Mouse (Mus musculus): Measurements from ENCODE around the gene Ncstn. TPM values are rescaled to one million over a fixed set of nuclear protein-coding genes. Genes with fewer than 3 reads are reported as not detected.

Ncstn gene
- polyA plus RNA-seq (2014; fragmentation: Illumina TruSeq; extraction: RNeasy Lipid Tissue Mini Kit (QIAGEN cat#74804); ENCODE audit: low read depth, low replicate concordance): 28.8 TPM

DNA sequence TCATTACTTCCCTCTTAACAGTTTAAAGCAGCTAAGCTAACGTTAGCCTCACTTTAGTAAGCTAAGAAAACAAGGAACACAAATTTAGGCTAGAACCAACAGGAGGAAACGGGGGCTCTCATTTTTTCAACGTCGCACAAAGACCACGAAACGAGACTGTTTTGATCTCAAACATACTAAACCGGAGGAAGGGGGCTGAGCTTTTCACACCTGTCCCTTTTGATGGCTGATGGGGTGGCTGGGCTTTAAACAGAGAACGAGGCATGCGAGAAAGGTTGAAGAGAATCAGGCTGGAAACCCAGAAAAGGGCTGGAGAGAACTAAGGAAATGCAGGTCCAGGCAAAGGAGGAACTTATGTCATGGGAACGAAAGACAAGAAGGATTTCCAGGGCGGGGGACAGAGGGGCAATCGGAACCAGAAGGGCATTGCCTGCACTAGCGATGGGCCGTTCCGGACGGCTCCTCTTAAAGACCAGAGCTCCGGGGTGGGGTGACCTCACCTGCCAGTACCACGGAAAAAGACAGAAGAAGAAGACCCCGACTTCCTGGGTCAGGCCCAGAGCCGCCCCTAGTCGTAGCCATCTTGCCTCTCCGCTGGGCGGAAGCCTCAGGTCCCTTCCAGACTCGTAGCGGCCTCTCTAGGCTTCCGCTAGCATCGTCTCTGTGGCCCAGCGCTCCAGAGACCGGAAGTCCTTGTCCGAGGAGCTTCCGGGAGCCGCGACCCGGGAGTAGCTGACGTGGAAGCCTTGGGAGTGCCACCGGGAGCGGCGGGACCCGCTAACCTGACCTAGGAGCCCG, at the start of gene Ncstn, which contains the start of gene Copa:
Gene Ncstn (minus strand): TSS at position 695 of the 798 bp plus-strand sequence.
Gene Copa (plus strand): TSS at position 429 of the 798 bp plus-strand sequence.

GRCm38 (mm10) chr1:172126376-172127347, 44.1 kb upstream of the Ncstn start, which contains the start of gene Pex19:
Pex19 (plus strand) TSS chr1:172126755.

DNA sequence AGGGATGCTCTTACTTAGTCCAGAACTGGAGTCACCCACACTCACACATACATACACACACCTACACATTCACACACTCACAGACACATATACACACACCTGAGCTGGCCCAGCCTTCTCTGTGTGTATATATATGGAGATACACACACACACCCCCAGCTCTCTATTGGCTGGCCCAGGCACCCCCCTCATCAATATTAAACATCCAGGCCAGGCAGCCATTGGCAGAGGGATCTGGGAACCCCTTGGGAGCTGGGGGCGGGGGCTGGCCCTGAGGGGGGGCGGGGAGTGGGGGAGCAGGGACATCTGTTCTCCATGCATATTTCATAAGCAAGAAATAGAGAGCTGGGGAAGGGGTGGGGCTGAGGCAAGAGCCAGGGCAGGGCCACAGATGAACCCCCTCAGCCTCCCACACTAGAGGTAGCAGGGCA, 25.1 kb downstream of the Ncstn start, which contains the start of gene Nhlh1:
Gene Nhlh1 (minus strand): TSS at position 83 of the 431 bp plus-strand sequence.

GRCm38 (mm10) chr1:172028394-172029275, 54.0 kb downstream of the Ncstn start, which contains the start of gene Vangl2:
Vangl2 (minus strand) TSS chr1:172028444.

Other genes with a start within 250 kb of the Ncstn start
- gene Cd84, start 243.1 kb downstream of the Ncstn start, polyA plus RNA-seq (2014; fragmentation: Illumina TruSeq; extraction: RNeasy Lipid Tissue Mini Kit (QIAGEN cat#74804); ENCODE audit: low read depth, low replicate concordance): 16.9 TPM
- 0.82 TPM for gene Gm10521, start 187.1 kb downstream of the Ncstn start, polyA plus RNA-seq (2014; fragmentation: Illumina TruSeq; extraction: RNeasy Lipid Tissue Mini Kit (QIAGEN cat#74804); ENCODE audit: low read depth, low replicate concordance)
- gene Slamf6, start 165.3 kb downstream of the Ncstn start, polyA plus RNA-seq (2014; fragmentation: Illumina TruSeq; extraction: RNeasy Lipid Tissue Mini Kit (QIAGEN cat#74804); ENCODE audit: low read depth, low replicate concordance): 0.41 TPM
- 2.2 TPM for gene Vangl2, start 54.4 kb downstream of the Ncstn start, polyA plus RNA-seq (2014; fragmentation: Illumina TruSeq; extraction: RNeasy Lipid Tissue Mini Kit (QIAGEN cat#74804); ENCODE audit: low read depth, low replicate concordance)
- not detected for gene Nhlh1, start 25.2 kb downstream of the Ncstn start, polyA plus RNA-seq (2014; fragmentation: Illumina TruSeq; extraction: RNeasy Lipid Tissue Mini Kit (QIAGEN cat#74804); ENCODE audit: low read depth, low replicate concordance)
- gene Copa, start 266 bp downstream of the Ncstn start, polyA plus RNA-seq (2014; fragmentation: Illumina TruSeq; extraction: RNeasy Lipid Tissue Mini Kit (QIAGEN cat#74804); ENCODE audit: low read depth, low replicate concordance): 167 TPM
- gene Pex19, start 44.0 kb upstream of the Ncstn start, polyA plus RNA-seq (2014; fragmentation: Illumina TruSeq; extraction: RNeasy Lipid Tissue Mini Kit (QIAGEN cat#74804); ENCODE audit: low read depth, low replicate concordance): 83.5 TPM
- gene Dcaf8, start 65.3 kb upstream of the Ncstn start, polyA plus RNA-seq (2014; fragmentation: Illumina TruSeq; extraction: RNeasy Lipid Tissue Mini Kit (QIAGEN cat#74804); ENCODE audit: low read depth, low replicate concordance): 119 TPM
- 64.1 TPM for gene Pea15a, start 124.0 kb upstream of the Ncstn start, polyA plus RNA-seq (2014; fragmentation: Illumina TruSeq; extraction: RNeasy Lipid Tissue Mini Kit (QIAGEN cat#74804); ENCODE audit: low read depth, low replicate concordance)
- gene Casq1, start 137.1 kb upstream of the Ncstn start, polyA plus RNA-seq (2014; fragmentation: Illumina TruSeq; extraction: RNeasy Lipid Tissue Mini Kit (QIAGEN cat#74804); ENCODE audit: low read depth, low replicate concordance): 7.2 TPM
- gene Atp1a4, start 175.6 kb upstream of the Ncstn start, polyA plus RNA-seq (2014; fragmentation: Illumina TruSeq; extraction: RNeasy Lipid Tissue Mini Kit (QIAGEN cat#74804); ENCODE audit: low read depth, low replicate concordance): 2.6 TPM
- 1.0 TPM for gene Igsf8, start 178.8 kb upstream of the Ncstn start, polyA plus RNA-seq (2014; fragmentation: Illumina TruSeq; extraction: RNeasy Lipid Tissue Mini Kit (QIAGEN cat#74804); ENCODE audit: low read depth, low replicate concordance)
- 29.0 TPM for gene Atp1a2, start 215.3 kb upstream of the Ncstn start, polyA plus RNA-seq (2014; fragmentation: Illumina TruSeq; extraction: RNeasy Lipid Tissue Mini Kit (QIAGEN cat#74804); ENCODE audit: low read depth, low replicate concordance)
- gene Kcnj9, start 246.5 kb upstream of the Ncstn start, polyA plus RNA-seq (2014; fragmentation: Illumina TruSeq; extraction: RNeasy Lipid Tissue Mini Kit (QIAGEN cat#74804); ENCODE audit: low read depth, low replicate concordance): not detected